Mouse (Mus musculus) lung, adult 2 months (tissue): ENCODE measurements around the gene Scgb1a1. TPM values are rescaled to one million over a fixed set of nuclear protein-coding genes. Genes with fewer than 3 reads are reported as not detected.

Experiments used
- DNase-seq: peaks from one replicate; pipeline ENCODE4 v3.0.0; 2022
- H3K4me1 ChIP-seq: fragments of 200-500 bp; 2 replicates; pipeline ENCODE4 v1.6.1; 2011; ENCODE audit warnings: low read length; ENCODE audit not compliant: control insufficient read depth, insufficient read depth
- H3K4me3 ChIP-seq: fragments of 200-500 bp; replicated peaks from 2 replicates; pipeline ENCODE3; 2011; ENCODE audit warnings: low read depth, mild to moderate bottlenecking, control low read depth, low read length; ENCODE audit errors: extremely low read depth
- CTCF ChIP-seq: fragments of 200-500 bp; IDR thresholded peaks from 2 replicates; pipeline ENCODE4 v1.5.1; 2011; ENCODE audit warnings: mild to moderate bottlenecking, low read length, control low read depth; ENCODE audit not compliant: insufficient read depth
- POLR2A ChIP-seq: fragments of 200-500 bp; IDR thresholded peaks from 2 replicates; pipeline ENCODE4 v1.6.1; 2011; ENCODE audit warnings: low read depth, mild to moderate bottlenecking, control low read depth, low read length, borderline replicate concordance; ENCODE audit errors: extremely low read depth
- WGBS: fragments of 180-500 bp; shearing (Covaris S2); methylation state at CpG from one replicate; pipeline ENCODE4 v1.1.7; 2018; 5-methylcytosine and 5-hydroxymethylcytosine counted together
- polyA plus RNA-seq: library from polyadenylated mRNA; depleted of rRNA; stranded (reverse); fragments of >200 nt; gene quantifications from 2 replicates; pipeline ENCODE4 v1.2.3, GENCODE M21; 2012

Scgb1a1 gene
- polyA plus RNA-seq, 1 experiment = 138,577 TPM

- Histone ChIP-seq H3K4me3 (no peak overlapping the region), H3K4me1 (peaks cover 33% of the 10 kb centered on the region)
- DNase-seq = no peak
- whole genome bisulfite sequencing = 38% methylated on average over 2 of the region's 2 CpGs
- no peak for TF ChIP-seq POLR2A
- no peak for TF ChIP-seq CTCF
Measured at GRCm38 (mm10) chr19:9072157-9072530, 15.6 kb downstream of the Scgb1a1 start.

GRCm38 (mm10) chr19:9071456-9072156 lies 16.2 kb downstream of the Scgb1a1 start:
- peak; percentile 65 for DNase-seq
- TF ChIP-seq CTCF = no peak
- 0 out of 2 replicates have a peak, but pooled peaks have one; percentile 15 for TF ChIP-seq POLR2A
- Histone ChIP-seq H3K4me3 (no peak overlapping the region), H3K4me1 (peaks cover 33% of the 10 kb centered on the region)
- WGBS = 13% methylated on average over 7 of the region's 7 CpGs

- no peak for DNase-seq
- Histone ChIP-seq H3K4me1 (peaks cover 36% of the 10 kb centered on the region), H3K4me3 (no peak overlapping the region)
- 41% methylated on average over 2 of the region's 2 CpGs for WGBS
- no peak for TF ChIP-seq CTCF
- TF ChIP-seq POLR2A = no peak
Measured at GRCm38 (mm10) chr19:9070316-9070715, 17.4 kb downstream of the Scgb1a1 start.

- Histone ChIP-seq H3K4me1 (peaks cover 36% of the 10 kb centered on the region), H3K4me3 (no peak overlapping the region)
- 21% methylated on average over 8 of the region's 8 CpGs for WGBS
- no peak for TF ChIP-seq CTCF
- no peak for DNase-seq
Measured at GRCm38 (mm10) chr19:9069687-9070307, 18.0 kb downstream of the Scgb1a1 start.

GRCm38 (mm10) chr19:9067292-9067691 lies 20.5 kb downstream of the Scgb1a1 start:
- DNase-seq = no peak
- no peak overlapping the region for H3K4me3 ChIP-seq
- TF ChIP-seq POLR2A = no peak
- TF ChIP-seq CTCF = no peak
- WGBS = 82% methylated on average over 5 of the region's 5 CpGs
- peaks cover 23% of the 10 kb centered on the region for H3K4me1 ChIP-seq

- Histone ChIP-seq H3K4me3 (no peak overlapping the region), H3K4me1 (peaks cover 11% of the 10 kb centered on the region)
- no peak for DNase-seq
- WGBS = 37% methylated on average over 9 of the region's 9 CpGs
- no peak for TF ChIP-seq POLR2A
- TF ChIP-seq CTCF = no peak
Measured at GRCm38 (mm10) chr19:9065621-9066561, 21.9 kb downstream of the Scgb1a1 start.

GRCm38 (mm10) chr19:9063831-9064230 lies 23.9 kb downstream of the Scgb1a1 start:
- DNase-seq = no peak
- Histone ChIP-seq H3K4me3 (no peak overlapping the region), H3K4me1 (peaks cover 3% of the 10 kb centered on the region; the same call in 1 of the 2 replicates)
- WGBS = 71% methylated on average over 3 of the region's 3 CpGs
- no peak for TF ChIP-seq POLR2A
- no peak for TF ChIP-seq CTCF

GRCm38 (mm10) chr19:9062822-9063221 lies 24.9 kb downstream of the Scgb1a1 start:
- H3K4me3 ChIP-seq = no peak overlapping the region
- DNase-seq = no peak
- WGBS = 77% methylated on average over 2 of the region's 2 CpGs
- peaks cover 3% of the 10 kb centered on the region; the same call in 1 of the 2 replicates for H3K4me1 ChIP-seq
- no peak for TF ChIP-seq CTCF
- TF ChIP-seq POLR2A = no peak

- no peak overlapping the region for H3K4me3 ChIP-seq
- 71% methylated on average over 8 of the region's 8 CpGs for WGBS
- H3K4me1 ChIP-seq = peaks cover 3% of the 10 kb centered on the region; the same call in 1 of the 2 replicates
- no peak for TF ChIP-seq CTCF
- no peak for TF ChIP-seq POLR2A
- DNase-seq = peak; percentile 41
Measured at GRCm38 (mm10) chr19:9061221-9061893, 26.4 kb downstream of the Scgb1a1 start.
